Mouse (Mus musculus) cerebral cortex, adult 2 months (tissue): ENCODE data around the gene Krcc1.

Experiments
- WGBS: fragments of 180-500 bp; shearing (Covaris S2); methylation state at CpG from one replicate; pipeline ENCODE4 v1.1.7; 2018; 5-methylcytosine and 5-hydroxymethylcytosine counted together

The Krcc1 gene

GRCm38 (mm10) chr6:71271389-71272315 is at the start of gene Krcc1:
Gene Krcc1 (plus strand): TSS chr6:71271677.
- under 1% methylated on average over 81 of the region's 84 CpGs for WGBS

GRCm38 (mm10) chr6:71224184-71224943 is 47.1 kb upstream of the Krcc1 start:
- WGBS, result 73% methylated on average over 3 of the region's 3 CpGs

- 63% methylated on average over 6 of the region's 6 CpGs for WGBS
These were observed 44.9 kb upstream of the Krcc1 start for GRCm38 (mm10) chr6:71226544-71226943.

GRCm38 (mm10) chr6:71227157-71227770 is 44.2 kb upstream of the Krcc1 start:
- WGBS, result 34% methylated on average over 7 of the region's 7 CpGs

GRCm38 (mm10) chr6:71235121-71235520 is 36.4 kb upstream of the Krcc1 start:
- 91% methylated on average over 13 of the region's 13 CpGs for WGBS

GRCm38 (mm10) chr6:71235944-71236343 is 35.5 kb upstream of the Krcc1 start:
- WGBS, result 94% methylated on average over 3 of the region's 3 CpGs

- WGBS, result 90% methylated on average over 6 of the region's 6 CpGs
These were observed 35.0 kb upstream of the Krcc1 start for GRCm38 (mm10) chr6:71236506-71236905.

- WGBS, result 93% methylated on average over 6 of the region's 6 CpGs
These were observed 34.4 kb upstream of the Krcc1 start for GRCm38 (mm10) chr6:71237031-71237431.

GRCm38 (mm10) chr6:71239069-71239750 is 32.3 kb upstream of the Krcc1 start:
- WGBS, result 84% methylated on average over 26 of the region's 26 CpGs

GRCm38 (mm10) chr6:71240831-71241230 is 30.6 kb upstream of the Krcc1 start:
- 86% methylated on average over 7 of the region's 7 CpGs for WGBS

- 84% methylated on average over 1 of the region's 1 CpGs for WGBS
These were observed 28.7 kb upstream of the Krcc1 start for GRCm38 (mm10) chr6:71242811-71243210.

- WGBS, result 92% methylated on average over 3 of the region's 3 CpGs
These were observed 28.2 kb upstream of the Krcc1 start for GRCm38 (mm10) chr6:71243258-71243657.

GRCm38 (mm10) chr6:71248420-71248819 is 23.1 kb upstream of the Krcc1 start:
- 88% methylated on average over 1 of the region's 1 CpGs for WGBS

GRCm38 (mm10) chr6:71249615-71250014 is 21.9 kb upstream of the Krcc1 start:
- WGBS, result 85% methylated on average over 3 of the region's 3 CpGs

GRCm38 (mm10) chr6:71250951-71251350 is 20.5 kb upstream of the Krcc1 start:
- 84% methylated on average over 8 of the region's 8 CpGs for WGBS

- WGBS, result 95% methylated on average over 6 of the region's 6 CpGs
These were observed 17.0 kb upstream of the Krcc1 start for GRCm38 (mm10) chr6:71254456-71254855.

GRCm38 (mm10) chr6:71256166-71256565 is 15.3 kb upstream of the Krcc1 start:
- 93% methylated on average over 10 of the region's 10 CpGs for WGBS

- 43% methylated on average over 1 of the region's 1 CpGs for WGBS
These were observed 14.1 kb upstream of the Krcc1 start for GRCm38 (mm10) chr6:71257375-71257774.

- WGBS, result 67% methylated on average over 2 of the region's 2 CpGs
These were observed 12.9 kb upstream of the Krcc1 start for GRCm38 (mm10) chr6:71258562-71258961.

GRCm38 (mm10) chr6:71259166-71259565 is 12.3 kb upstream of the Krcc1 start:
- 90% methylated on average over 4 of the region's 4 CpGs for WGBS

- 45% methylated on average over 6 of the region's 6 CpGs for WGBS
These were observed 11.3 kb upstream of the Krcc1 start for GRCm38 (mm10) chr6:71260051-71260640.
